Mouse (Mus musculus): ENCODE results near the gene Usp37. TPM values are rescaled to one million over a fixed set of nuclear protein-coding genes. Genes with fewer than 3 reads are reported as not detected.

Usp37 gene
- total and polyA plus RNA-seq, 3 experiments, result 9.7 to 117 (median 89.3) TPM

- TF ChIP-seq TAL1 (conservative IDR thresholded peaks at IDR 0.05; ENCODE audit: low read depth, low read length) (no peak), CTCF (IDR thresholded peaks at IDR 0.05; ENCODE audit: low read depth, low read length) (no peak), POLR2AphosphoS5 (IDR thresholded peaks at IDR 0.05; ENCODE audit: insufficient replicate concordance, low read depth, low read length) (no peak), GATA1 (IDR thresholded peaks at IDR 0.05; ENCODE audit: borderline replicate concordance, low read length) (no peak), GATA2 (IDR thresholded peaks at IDR 0.05; ENCODE audit: borderline replicate concordance, low read depth, low read length) (no peak)
- peaks cover 80% of the 10 kb centered on the region for H3K4me1 ChIP-seq (ENCODE audit: insufficient read depth, low read depth, low read length)
- no peak overlapping the region for H3K4me3 ChIP-seq (ENCODE audit: low read depth, low read length)
- peaks cover 8% of the 10 kb centered on the region for H3K36me3 ChIP-seq (replicated peaks)
- no peak for DNase-seq (ENCODE audit: low spot score)
- no peaks in the 10 kb centered on the region for H3K9me3 ChIP-seq (replicated peaks)
- H3K27me3 ChIP-seq (ENCODE audit: insufficient read depth, low read length), result peaks cover 11% of the 10 kb centered on the region; the same call in 1 of the 2 replicates
- ATAC-seq (ENCODE audit: extremely low read depth, insufficient number of reproducible peaks, low FRiP score, poor library complexity, severe bottlenecking), result no peak
These were observed 155.6 kb downstream of the Usp37 start for GRCm38 (mm10) chr1:74388398-74388920.

- Histone ChIP-seq H3K4me3 (ENCODE audit: low read depth, low read length) (peak overlapping the region; percentile 73), H3K9me3 (replicated peaks) (no peaks in the 10 kb centered on the region), H3K4me1 (ENCODE audit: insufficient read depth, low read depth, low read length) (peaks cover 74% of the 10 kb centered on the region), H3K27me3 (ENCODE audit: insufficient read depth, low read length) (peaks cover 11% of the 10 kb centered on the region; the same call in 1 of the 2 replicates), H3K36me3 (replicated peaks) (no peaks in the 10 kb centered on the region)
- ATAC-seq (ENCODE audit: extremely low read depth, insufficient number of reproducible peaks, low FRiP score, poor library complexity, severe bottlenecking) (no peak), DNase-seq (ENCODE audit: low spot score) (peak; percentile 29)
- TF ChIP-seq GATA1 (IDR thresholded peaks at IDR 0.05; ENCODE audit: borderline replicate concordance, low read length), result no peak
- TF ChIP-seq POLR2AphosphoS5 (IDR thresholded peaks at IDR 0.05; ENCODE audit: insufficient replicate concordance, low read depth, low read length), result no peak
- no peak for TF ChIP-seq TAL1 (conservative IDR thresholded peaks at IDR 0.05; ENCODE audit: low read depth, low read length)
- no peak for TF ChIP-seq CTCF (IDR thresholded peaks at IDR 0.05; ENCODE audit: low read depth, low read length)
- TF ChIP-seq GATA2 (IDR thresholded peaks at IDR 0.05; ENCODE audit: borderline replicate concordance, low read depth, low read length), result no peak
These were observed 156.6 kb downstream of the Usp37 start for GRCm38 (mm10) chr1:74387386-74387988.

GRCm38 (mm10) chr1:74386714-74387385, 157.2 kb downstream of the Usp37 start:
- ATAC-seq (ENCODE audit: extremely low read depth, insufficient number of reproducible peaks, low FRiP score, poor library complexity, severe bottlenecking) (peak; percentile 78), DNase-seq (ENCODE audit: low spot score) (peak; percentile 98)
- Histone ChIP-seq H3K4me1 (ENCODE audit: insufficient read depth, low read depth, low read length) (peaks cover 74% of the 10 kb centered on the region), H3K27me3 (ENCODE audit: insufficient read depth, low read length) (peaks cover 16% of the 10 kb centered on the region; the same call in 1 of the 2 replicates), H3K9me3 (replicated peaks) (no peaks in the 10 kb centered on the region), H3K36me3 (replicated peaks) (no peaks in the 10 kb centered on the region), H3K4me3 (ENCODE audit: low read depth, low read length) (peak overlapping the region; percentile 73)
- TF ChIP-seq GATA1 (IDR thresholded peaks at IDR 0.05; ENCODE audit: borderline replicate concordance, low read length), result no peak
- TF ChIP-seq CTCF (IDR thresholded peaks at IDR 0.05; ENCODE audit: low read depth, low read length), result peak; percentile 57

GRCm38 (mm10) chr1:74386363-74386713, 157.7 kb downstream of the Usp37 start:
- no peak for ATAC-seq (ENCODE audit: extremely low read depth, insufficient number of reproducible peaks, low FRiP score, poor library complexity, severe bottlenecking)
- peak overlapping the region; percentile 73 for H3K4me3 ChIP-seq (ENCODE audit: low read depth, low read length)
- H3K9me3 ChIP-seq (replicated peaks), result no peaks in the 10 kb centered on the region
- no peaks in the 10 kb centered on the region for H3K36me3 ChIP-seq (replicated peaks)
- H3K27me3 ChIP-seq (ENCODE audit: insufficient read depth, low read length), result peaks cover 21% of the 10 kb centered on the region; the same call in 1 of the 2 replicates
- no peak for DNase-seq (ENCODE audit: low spot score)
- no peak for TF ChIP-seq TAL1 (conservative IDR thresholded peaks at IDR 0.05; ENCODE audit: low read depth, low read length)
- TF ChIP-seq CTCF (IDR thresholded peaks at IDR 0.05; ENCODE audit: low read depth, low read length), result no peak
- TF ChIP-seq GATA1 (IDR thresholded peaks at IDR 0.05; ENCODE audit: borderline replicate concordance, low read length), result no peak
- no peak for TF ChIP-seq GATA2 (IDR thresholded peaks at IDR 0.05; ENCODE audit: borderline replicate concordance, low read depth, low read length)
- peaks cover 77% of the 10 kb centered on the region for H3K4me1 ChIP-seq (ENCODE audit: insufficient read depth, low read depth, low read length)

GRCm38 (mm10) chr1:74385531-74385930, 158.6 kb downstream of the Usp37 start:
- H3K36me3 ChIP-seq (replicated peaks), result no peaks in the 10 kb centered on the region
- ATAC-seq (ENCODE audit: extremely low read depth, insufficient number of reproducible peaks, low FRiP score, poor library complexity, severe bottlenecking) (no peak), DNase-seq (ENCODE audit: low spot score) (no peak)
- H3K27me3 ChIP-seq (ENCODE audit: insufficient read depth, low read length), result peaks cover 28% of the 10 kb centered on the region
- TF ChIP-seq GATA1 (IDR thresholded peaks at IDR 0.05; ENCODE audit: borderline replicate concordance, low read length) (no peak), POLR2AphosphoS5 (IDR thresholded peaks at IDR 0.05; ENCODE audit: insufficient replicate concordance, low read depth, low read length) (no peak), TAL1 (conservative IDR thresholded peaks at IDR 0.05; ENCODE audit: low read depth, low read length) (no peak), GATA2 (IDR thresholded peaks at IDR 0.05; ENCODE audit: borderline replicate concordance, low read depth, low read length) (no peak), CTCF (IDR thresholded peaks at IDR 0.05; ENCODE audit: low read depth, low read length) (no peak)
- H3K4me1 ChIP-seq (ENCODE audit: insufficient read depth, low read depth, low read length), result peaks cover 73% of the 10 kb centered on the region
- no peak overlapping the region for H3K4me3 ChIP-seq (ENCODE audit: low read depth, low read length)
- no peaks in the 10 kb centered on the region for H3K9me3 ChIP-seq (replicated peaks)

Other genes with a start within 250 kb of the Usp37 start
- 18.7 and 19.8 TPM in 2 replicates for gene Tmbim1, start 238.7 kb downstream of the Usp37 start, total RNA-seq (2014; fragmentation: Nextera tagmentation)
- 19.7 and 26.0 TPM in 2 replicates for gene Tmbim1, start 238.7 kb downstream of the Usp37 start, total RNA-seq (2017)
- gene Tmbim1, start 238.7 kb downstream of the Usp37 start, polyA plus RNA-seq (2012), result 110 and 115 TPM in 2 replicates
- not detected in 2 replicates for gene Catip, start 182.2 kb downstream of the Usp37 start, total RNA-seq (2014; fragmentation: Nextera tagmentation)
- gene Catip, start 182.2 kb downstream of the Usp37 start, total RNA-seq (2017), result 0.27 TPM in 1 of 2 replicates, not detected in the other
- not detected in 2 replicates for gene Catip, start 182.2 kb downstream of the Usp37 start, polyA plus RNA-seq (2012)
- gene Slc11a1, start 169.1 kb downstream of the Usp37 start, total RNA-seq (2014; fragmentation: Nextera tagmentation), result not detected in 2 replicates
- 0.23 and 0.60 TPM in 2 replicates for gene Slc11a1, start 169.1 kb downstream of the Usp37 start, total RNA-seq (2017)
- not detected in 2 replicates for gene Slc11a1, start 169.1 kb downstream of the Usp37 start, polyA plus RNA-seq (2012)
- gene Ctdsp1, start 152.8 kb downstream of the Usp37 start, total RNA-seq (2014; fragmentation: Nextera tagmentation), result 154 and 171 TPM in 2 replicates
- gene Ctdsp1, start 152.8 kb downstream of the Usp37 start, total RNA-seq (2017), result 64.6 and 66.4 TPM in 2 replicates
- 272 and 321 TPM in 2 replicates for gene Ctdsp1, start 152.8 kb downstream of the Usp37 start, polyA plus RNA-seq (2012)
- gene Vil1, start 134.9 kb downstream of the Usp37 start, total RNA-seq (2014; fragmentation: Nextera tagmentation), result 0.29 and 0.68 TPM in 2 replicates
- 0.29 and 1.1 TPM in 2 replicates for gene Vil1, start 134.9 kb downstream of the Usp37 start, total RNA-seq (2017)
- 0.11 and 0.35 TPM in 2 replicates for gene Vil1, start 134.9 kb downstream of the Usp37 start, polyA plus RNA-seq (2012)
- 158 and 183 TPM in 2 replicates for gene Cnot9, start 38.2 kb downstream of the Usp37 start, total RNA-seq (2014; fragmentation: Nextera tagmentation)
- 87.5 and 89.6 TPM in 2 replicates for gene Cnot9, start 38.2 kb downstream of the Usp37 start, total RNA-seq (2017)
- gene Cnot9, start 38.2 kb downstream of the Usp37 start, polyA plus RNA-seq (2012), result 35.9 and 37.1 TPM in 2 replicates
- gene Plcd4, start 1.4 kb downstream of the Usp37 start, total RNA-seq (2014; fragmentation: Nextera tagmentation), result not detected in 2 replicates
- gene Plcd4, start 1.4 kb downstream of the Usp37 start, total RNA-seq (2017), result 0.35 and 0.60 TPM in 2 replicates
- gene Plcd4, start 1.4 kb downstream of the Usp37 start, polyA plus RNA-seq (2012), result 0.02 TPM in 1 of 2 replicates, not detected in the other
- 48.2 and 50.4 TPM in 2 replicates for gene Zfp142, start 44.0 kb upstream of the Usp37 start, total RNA-seq (2014; fragmentation: Nextera tagmentation)
- gene Zfp142, start 44.0 kb upstream of the Usp37 start, total RNA-seq (2017), result 11.4 and 13.1 TPM in 2 replicates
- gene Zfp142, start 44.0 kb upstream of the Usp37 start, polyA plus RNA-seq (2012), result 9.1 and 12.4 TPM in 2 replicates
- 36.5 and 45.8 TPM in 2 replicates for gene Bcs1l, start 44.0 kb upstream of the Usp37 start, total RNA-seq (2014; fragmentation: Nextera tagmentation)
- gene Bcs1l, start 44.0 kb upstream of the Usp37 start, total RNA-seq (2017), result 25.8 and 26.8 TPM in 2 replicates
- 3.6 and 4.8 TPM in 2 replicates for gene Bcs1l, start 44.0 kb upstream of the Usp37 start, polyA plus RNA-seq (2012)
- gene Rnf25, start 57.1 kb upstream of the Usp37 start, total RNA-seq (2014; fragmentation: Nextera tagmentation), result 35.2 and 57.4 TPM in 2 replicates
- gene Rnf25, start 57.1 kb upstream of the Usp37 start, total RNA-seq (2017), result 48.5 and 80.6 TPM in 2 replicates
- 23.1 and 24.1 TPM in 2 replicates for gene Rnf25, start 57.1 kb upstream of the Usp37 start, polyA plus RNA-seq (2012)
- 3.9 and 5.6 TPM in 2 replicates for gene Stk36, start 57.2 kb upstream of the Usp37 start, total RNA-seq (2014; fragmentation: Nextera tagmentation)
- gene Stk36, start 57.2 kb upstream of the Usp37 start, total RNA-seq (2017), result 1.5 and 1.6 TPM in 2 replicates
- gene Stk36, start 57.2 kb upstream of the Usp37 start, polyA plus RNA-seq (2012), result 0.46 and 0.88 TPM in 2 replicates
- gene Ttll4, start 117.5 kb upstream of the Usp37 start, total RNA-seq (2014; fragmentation: Nextera tagmentation), result 61.7 and 68.5 TPM in 2 replicates
- 44.4 and 46.0 TPM in 2 replicates for gene Ttll4, start 117.5 kb upstream of the Usp37 start, total RNA-seq (2017)
- gene Ttll4, start 117.5 kb upstream of the Usp37 start, polyA plus RNA-seq (2012), result 21.2 and 25.8 TPM in 2 replicates
- gene Cyp27a1, start 169.3 kb upstream of the Usp37 start, total RNA-seq (2014; fragmentation: Nextera tagmentation), result not detected in 2 replicates
- gene Cyp27a1, start 169.3 kb upstream of the Usp37 start, total RNA-seq (2017), result 0.55 TPM in 1 of 2 replicates, not detected in the other
- gene Cyp27a1, start 169.3 kb upstream of the Usp37 start, polyA plus RNA-seq (2012), result not detected in 2 replicates
- gene Prkag3, start 204.9 kb upstream of the Usp37 start, total RNA-seq (2014; fragmentation: Nextera tagmentation), result not detected in 2 replicates
- not detected in 2 replicates for gene Prkag3, start 204.9 kb upstream of the Usp37 start, total RNA-seq (2017)
- gene Prkag3, start 204.9 kb upstream of the Usp37 start, polyA plus RNA-seq (2012), result not detected in 2 replicates
- not detected in 2 replicates for gene Wnt6, start 227.6 kb upstream of the Usp37 start, total RNA-seq (2014; fragmentation: Nextera tagmentation)
- gene Wnt6, start 227.6 kb upstream of the Usp37 start, total RNA-seq (2017), result 0.17 TPM in 1 of 2 replicates, not detected in the other
- gene Wnt6, start 227.6 kb upstream of the Usp37 start, polyA plus RNA-seq (2012), result not detected in 2 replicates
- not detected in 2 replicates for gene Wnt10a, start 247.2 kb upstream of the Usp37 start, total RNA-seq (2014; fragmentation: Nextera tagmentation)
- 0.05 and 0.06 TPM in 2 replicates for gene Wnt10a, start 247.2 kb upstream of the Usp37 start, total RNA-seq (2017)
- not detected in 2 replicates for gene Wnt10a, start 247.2 kb upstream of the Usp37 start, polyA plus RNA-seq (2012)

All from G1E (cell line).